25 mouse cellular contexts compared by ENCODE assay signal in the genomic region with DNA sequence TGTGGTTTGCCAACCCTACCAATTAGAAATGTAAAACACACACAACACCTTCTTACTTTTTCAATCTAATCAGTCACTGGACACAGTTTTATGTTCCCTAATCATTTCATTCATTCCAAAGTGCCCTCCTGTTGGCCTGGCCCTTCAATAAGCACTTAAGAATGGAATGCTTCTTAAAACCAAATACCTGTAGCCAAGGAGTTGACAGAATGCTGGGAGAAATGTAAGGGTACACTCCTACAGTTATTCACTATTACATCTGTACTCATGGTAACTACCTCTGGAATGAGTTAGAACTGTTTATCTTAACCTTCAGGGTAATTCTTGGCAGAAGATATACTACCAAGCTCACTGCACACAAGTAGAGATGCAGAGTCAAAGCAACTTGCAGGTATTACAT. TPM values are rescaled to one million over a fixed set of nuclear protein-coding genes. Genes with fewer than 3 reads are reported as not detected.
"Had no signal": no experiment of that assay in that cellular context is flagged by ENCODE, and none has a peak within 500 bp of the region (broad histone marks: within the 10 kb centered on the region; RNA-seq: fewer than 3 reads in every experiment).

No protein-coding gene starts in this region.

- H3K9me3 ChIP-seq: heart, embryonic 10.5 days; heart, embryonic 12.5 days; hindbrain, embryonic 10.5 days; hindbrain, embryonic 12.5 days; intestine, embryonic 15.5 days; limb, embryonic 10.5 days; limb, embryonic 12.5 days had no signal

- H3K4me2 ChIP-seq: heart, embryonic 12.5 days; hindbrain, embryonic 12.5 days; hindbrain, embryonic 14.5 days; intestine, embryonic 15.5 days; limb, embryonic 12.5 days had no signal

- H3K27ac ChIP-seq: gastrocnemius, adult 2 months; heart, embryonic 10.5 days; hindbrain, embryonic 10.5 days; hindbrain, embryonic 12.5 days; hindbrain, embryonic 14.5 days; intestine, embryonic 15.5 days; layer of hippocampus, adult 2 months; left cerebral cortex, adult 2 months; limb, embryonic 10.5 days; limb, embryonic 12.5 days had no signal

- H3K4me1 ChIP-seq: intestine, embryonic 15.5 days; limb, embryonic 10.5 days; limb, embryonic 12.5 days had no signal

- ATAC-seq: forebrain, embryonic 16.5 days; hindbrain, embryonic 16.5 days; inflammation-experienced regulatory T-cells, adult 6 months; intestine, embryonic 15.5 days; intestine, postnatal 0 days had no signal

- H3K27me3 ChIP-seq: intestine, embryonic 15.5 days; limb, embryonic 12.5 days had no signal

- H3K4me3 ChIP-seq: gastrocnemius, adult 2 months; heart, embryonic 10.5 days; heart, embryonic 12.5 days; hindbrain, embryonic 10.5 days; hindbrain, embryonic 12.5 days; intestine, embryonic 15.5 days; layer of hippocampus, adult 2 months; left cerebral cortex, adult 2 months; limb, embryonic 10.5 days; limb, embryonic 12.5 days had no signal

- H3K36me3 ChIP-seq: heart, embryonic 10.5 days; heart, embryonic 12.5 days; hindbrain, embryonic 10.5 days; hindbrain, embryonic 12.5 days; intestine, embryonic 15.5 days; limb, embryonic 10.5 days; limb, embryonic 12.5 days had no signal

- H3K9ac ChIP-seq: heart, embryonic 12.5 days; hindbrain, embryonic 12.5 days; hindbrain, embryonic 14.5 days; intestine, embryonic 15.5 days; limb, embryonic 12.5 days had no signal

- DNase-seq: gastrocnemius, adult 2 months; gastrocnemius, postnatal 10 days; gastrocnemius, postnatal 25 days; heart, adult 18-20 months; heart, postnatal 10 days; heart, postnatal 4 days; kidney, adult 18-20 months; kidney, adult 8-10 months; kidney, postnatal 10 days; kidney, postnatal 25 days; kidney, postnatal 4 days had no signal

RNA-seq across cellular contexts. Expression of a gene that starts 15.3 kb away (rescaled TPM):
- polyA plus RNA-seq: inflammation-experienced regulatory T-cells, adult 6 months had no signal
